Mouse (Mus musculus): ENCODE data around the gene Gm49776. TPM values are rescaled to one million over a fixed set of nuclear protein-coding genes. Genes with fewer than 3 reads are reported as not detected.
"Not testable (repeated sequence)": the region's sequence is repeated elsewhere in the genome, so short reads cannot be mapped to it uniquely, and the experiment has no call there.

Gm49776 gene
- polyA plus RNA-seq, 1 experiment: not detected

- H3K4me1 ChIP-seq (ENCODE audit: control insufficient read depth, insufficient read depth, low read length): peaks cover 5% of the 10 kb centered on the region
- no peak overlapping the region for H3K27ac ChIP-seq (ENCODE audit: insufficient read depth, low read length)
- TF ChIP-seq POLR2A (IDR thresholded peaks at IDR 0.05; ENCODE audit: extremely low read depth, insufficient read depth, low read length) (no peak), CTCF (IDR thresholded peaks at IDR 0.05; ENCODE audit: extremely low read depth, insufficient read depth, low read length) (peak; percentile 98)
- H3K4me3 ChIP-seq (ENCODE audit: insufficient read depth, low read length): no peak overlapping the region
Observed at GRCm38 (mm10) chr16:18211417-18212171, 46.5 kb downstream of the Gm49776 start.

GRCm38 (mm10) chr16:18210701-18211416 is 47.3 kb downstream of the Gm49776 start:
- no peak for TF ChIP-seq POLR2A (IDR thresholded peaks at IDR 0.05; ENCODE audit: extremely low read depth, insufficient read depth, low read length)
- peak; percentile 93 for TF ChIP-seq CTCF (IDR thresholded peaks at IDR 0.05; ENCODE audit: extremely low read depth, insufficient read depth, low read length)
- H3K4me1 ChIP-seq (ENCODE audit: control insufficient read depth, insufficient read depth, low read length): peaks cover 5% of the 10 kb centered on the region
- no peak overlapping the region for H3K27ac ChIP-seq (ENCODE audit: insufficient read depth, low read length)
- H3K4me3 ChIP-seq (ENCODE audit: insufficient read depth, low read length): no peak overlapping the region

GRCm38 (mm10) chr16:18203430-18204091 is 54.6 kb downstream of the Gm49776 start:
- H3K27ac ChIP-seq (ENCODE audit: insufficient read depth, low read length): no peak overlapping the region
- no peak overlapping the region for H3K4me3 ChIP-seq (ENCODE audit: insufficient read depth, low read length)
- no peaks in the 10 kb centered on the region for H3K4me1 ChIP-seq (ENCODE audit: control insufficient read depth, insufficient read depth, low read length)
- TF ChIP-seq CTCF (IDR thresholded peaks at IDR 0.05; ENCODE audit: extremely low read depth, insufficient read depth, low read length) (no peak), POLR2A (IDR thresholded peaks at IDR 0.05; ENCODE audit: extremely low read depth, insufficient read depth, low read length) (no peak)

GRCm38 (mm10) chr16:18202061-18202460 is 56.1 kb downstream of the Gm49776 start:
- Histone ChIP-seq H3K4me1 (ENCODE audit: control insufficient read depth, insufficient read depth, low read length) (0 out of 2 replicates have a peak, but pooled peaks cover 1% of the 10 kb centered on the region), H3K4me3 (ENCODE audit: insufficient read depth, low read length) (no peak overlapping the region), H3K27ac (ENCODE audit: insufficient read depth, low read length) (no peak overlapping the region)
- no peak for TF ChIP-seq POLR2A (IDR thresholded peaks at IDR 0.05; ENCODE audit: extremely low read depth, insufficient read depth, low read length)
- TF ChIP-seq CTCF (IDR thresholded peaks at IDR 0.05; ENCODE audit: extremely low read depth, insufficient read depth, low read length): no peak

- no peak overlapping the region for H3K27ac ChIP-seq (ENCODE audit: insufficient read depth, low read length)
- H3K4me3 ChIP-seq (ENCODE audit: insufficient read depth, low read length): no peak overlapping the region
- H3K4me1 ChIP-seq (ENCODE audit: control insufficient read depth, insufficient read depth, low read length): 0 out of 2 replicates have a peak, but pooled peaks cover 1% of the 10 kb centered on the region
- TF ChIP-seq CTCF (IDR thresholded peaks at IDR 0.05; ENCODE audit: extremely low read depth, insufficient read depth, low read length) (no peak), POLR2A (IDR thresholded peaks at IDR 0.05; ENCODE audit: extremely low read depth, insufficient read depth, low read length) (no peak)
Observed at GRCm38 (mm10) chr16:18201620-18202019, 56.5 kb downstream of the Gm49776 start.

- no peak overlapping the region for H3K27ac ChIP-seq (ENCODE audit: insufficient read depth, low read length)
- TF ChIP-seq CTCF (IDR thresholded peaks at IDR 0.05; ENCODE audit: extremely low read depth, insufficient read depth, low read length) (no peak), POLR2A (IDR thresholded peaks at IDR 0.05; ENCODE audit: extremely low read depth, insufficient read depth, low read length) (no peak)
- H3K4me3 ChIP-seq (ENCODE audit: insufficient read depth, low read length): no peak overlapping the region
- H3K4me1 ChIP-seq (ENCODE audit: control insufficient read depth, insufficient read depth, low read length): peaks cover 3% of the 10 kb centered on the region
Observed at GRCm38 (mm10) chr16:18200062-18200461, 58.1 kb downstream of the Gm49776 start.

GRCm38 (mm10) chr16:18198365-18199098 is 59.6 kb downstream of the Gm49776 start:
- no peak for TF ChIP-seq POLR2A (IDR thresholded peaks at IDR 0.05; ENCODE audit: extremely low read depth, insufficient read depth, low read length)
- TF ChIP-seq CTCF (IDR thresholded peaks at IDR 0.05; ENCODE audit: extremely low read depth, insufficient read depth, low read length): no peak

GRCm38 (mm10) chr16:18197881-18198280 is 60.2 kb downstream of the Gm49776 start:
- no peak overlapping the region for H3K27ac ChIP-seq (ENCODE audit: insufficient read depth, low read length)
- TF ChIP-seq CTCF (IDR thresholded peaks at IDR 0.05; ENCODE audit: extremely low read depth, insufficient read depth, low read length) (no peak), POLR2A (IDR thresholded peaks at IDR 0.05; ENCODE audit: extremely low read depth, insufficient read depth, low read length) (no peak)
- peaks cover 9% of the 10 kb centered on the region for H3K4me1 ChIP-seq (ENCODE audit: control insufficient read depth, insufficient read depth, low read length)
- H3K4me3 ChIP-seq (ENCODE audit: insufficient read depth, low read length): no peak overlapping the region

More at GRCm38 (mm10) chr16:18198365-18199098, 59.6 kb downstream of the Gm49776 start:
- Histone ChIP-seq H3K27ac (ENCODE audit: insufficient read depth, low read length) (no peak overlapping the region), H3K4me1 (ENCODE audit: control insufficient read depth, insufficient read depth, low read length) (peaks cover 9% of the 10 kb centered on the region), H3K4me3 (ENCODE audit: insufficient read depth, low read length) (no peak overlapping the region)

- not testable (repeated sequence) for H3K4me1 ChIP-seq (ENCODE audit: control insufficient read depth, insufficient read depth, low read length); H3K27ac ChIP-seq (ENCODE audit: insufficient read depth, low read length); H3K4me3 ChIP-seq (ENCODE audit: insufficient read depth, low read length)
Observed at GRCm38 (mm10) chr16:18195561-18195960, 62.6 kb downstream of the Gm49776 start.

Other genes with a start within 250 kb of the Gm49776 start
- 113 and 120 TPM in 2 replicates for gene Dgcr6, start 205.5 kb downstream of the Gm49776 start, polyA plus RNA-seq (2012; rRNA removed)
- gene Prodh, start 168.1 kb downstream of the Gm49776 start, polyA plus RNA-seq (2012; rRNA removed): 72.7 and 86.0 TPM in 2 replicates
- gene Rtn4r, start 130.7 kb downstream of the Gm49776 start, polyA plus RNA-seq (2012; rRNA removed): 225 and 233 TPM in 2 replicates
- not detected in 2 replicates for gene Ccdc188, start 40.4 kb downstream of the Gm49776 start, polyA plus RNA-seq (2012; rRNA removed)
- 176 and 186 TPM in 2 replicates for gene Zdhhc8, start 23.2 kb downstream of the Gm49776 start, polyA plus RNA-seq (2012; rRNA removed)
- gene Trmt2a, start 9.6 kb downstream of the Gm49776 start, polyA plus RNA-seq (2012; rRNA removed): 72.9 and 84.7 TPM in 2 replicates
- 92.3 and 95.1 TPM in 2 replicates for gene Ranbp1, start 9.6 kb downstream of the Gm49776 start, polyA plus RNA-seq (2012; rRNA removed)
- gene Dgcr8, start 30.9 kb upstream of the Gm49776 start, polyA plus RNA-seq (2012; rRNA removed): 36.3 and 40.9 TPM in 2 replicates
- 231 and 235 TPM in 2 replicates for gene Tango2, start 89.8 kb upstream of the Gm49776 start, polyA plus RNA-seq (2012; rRNA removed)
- gene Arvcf, start 89.9 kb upstream of the Gm49776 start, polyA plus RNA-seq (2012; rRNA removed): 30.6 and 35.9 TPM in 2 replicates
- gene Txnrd2, start 168.1 kb upstream of the Gm49776 start, polyA plus RNA-seq (2012; rRNA removed): 22.4 and 29.5 TPM in 2 replicates
- gene Comt, start 168.5 kb upstream of the Gm49776 start, polyA plus RNA-seq (2012; rRNA removed): 150 and 155 TPM in 2 replicates
- gene Gnb1l, start 240.4 kb upstream of the Gm49776 start, polyA plus RNA-seq (2012; rRNA removed): 5.7 and 7.8 TPM in 2 replicates
- gene Rtl10, start 240.6 kb upstream of the Gm49776 start, polyA plus RNA-seq (2012; rRNA removed): 3.8 and 4.2 TPM in 2 replicates